Mouse (Mus musculus) cerebellum, adult 2 months (tissue): ENCODE results near the gene Tmem167b.

ENCODE experiments used
- CTCF ChIP-seq: fragments of 200-500 bp; IDR thresholded peaks from 2 replicates; pipeline ENCODE4 v1.5.1; 2011; ENCODE audit warnings: low read depth, mild to moderate bottlenecking, control low read depth, low read length, moderate library complexity, borderline replicate concordance; ENCODE audit not compliant: insufficient read depth
- POLR2A ChIP-seq: fragments of 200-500 bp; IDR thresholded peaks from 2 replicates; pipeline ENCODE4 v1.6.1; 2011; ENCODE audit warnings: low read length, control low read depth, borderline replicate concordance; ENCODE audit not compliant: insufficient read depth

GRCm38 (mm10) chr3:108554587-108555312 lies 7.5 kb downstream of the Tmem167b start:
- TF ChIP-seq POLR2A (peak; percentile 100), CTCF (peak; percentile 83)
